Mouse (Mus musculus): Measurements from ENCODE around the gene Cacna1f.

The Cacna1f gene

DNA sequence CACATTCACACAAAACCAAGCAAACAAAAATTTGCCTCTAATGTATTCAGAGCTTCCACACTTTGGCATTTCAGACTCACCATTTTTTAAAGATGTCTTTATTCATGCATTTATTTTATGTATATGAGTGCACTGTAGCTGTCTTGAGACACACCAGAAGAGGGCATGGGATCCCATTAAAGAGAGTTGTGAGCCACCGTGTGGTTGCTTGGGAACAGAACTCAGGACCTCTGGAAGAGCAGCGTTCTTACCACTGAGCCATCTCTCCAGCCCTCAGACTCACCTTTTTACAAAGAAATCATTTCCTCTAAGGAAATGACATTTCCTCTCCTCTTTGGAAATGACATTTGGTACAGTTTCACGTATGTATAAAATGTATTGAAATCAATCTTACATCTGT lies 72.1 kb downstream of the Cacna1f start:
- no peak for DNase-seq

DNA sequence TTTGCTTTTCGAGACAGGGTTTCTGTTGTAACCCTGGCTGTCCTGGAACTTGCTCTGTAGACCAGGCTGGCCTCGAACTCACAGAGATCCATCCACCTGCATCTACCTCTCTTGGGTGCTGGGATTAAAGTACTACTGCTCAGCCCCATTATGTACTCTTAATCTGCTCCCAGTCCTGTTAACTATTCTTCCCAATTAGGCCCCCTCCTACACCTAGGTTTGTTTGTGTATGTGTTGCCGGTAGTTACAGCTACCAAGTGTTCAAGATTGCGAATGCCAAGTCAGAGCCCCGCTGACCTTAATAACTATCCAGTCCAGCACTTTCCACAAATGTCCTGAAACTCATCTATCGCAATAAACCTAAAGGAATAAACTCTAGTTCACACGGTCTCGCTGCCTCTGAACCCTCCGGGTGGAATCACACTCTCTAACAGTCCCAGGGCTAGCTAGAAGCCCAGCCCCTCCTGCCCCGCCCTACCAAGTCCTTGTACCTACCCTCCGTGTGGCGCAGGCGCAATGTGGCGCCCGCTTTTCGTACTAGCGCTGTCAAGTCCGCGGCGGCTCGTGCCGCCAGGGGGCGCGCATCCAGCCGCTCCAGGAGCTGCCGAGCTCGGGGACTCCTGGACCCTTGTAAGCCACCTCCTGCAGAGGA lies 72.6 kb downstream of the Cacna1f start:
- DNase-seq, result peak; percentile 94

DNA sequence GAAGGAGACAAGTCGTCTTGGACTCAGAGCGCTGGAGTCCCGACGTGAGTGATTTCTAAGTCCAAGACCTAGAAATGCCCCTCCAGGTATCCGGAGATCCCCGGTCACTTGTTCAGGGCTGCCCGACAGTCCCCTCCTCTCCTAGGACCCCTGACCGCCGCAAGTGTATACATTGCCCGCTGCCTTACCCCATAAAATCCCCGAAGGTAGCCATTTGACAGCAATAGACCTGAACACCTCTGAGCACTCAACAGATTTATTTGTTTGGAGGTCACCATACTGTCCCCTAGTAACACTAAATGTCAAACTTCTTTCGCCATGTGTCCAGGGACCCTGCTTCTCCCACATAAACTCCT lies 73.2 kb downstream of the Cacna1f start:
- DNase-seq, result no peak

DNA sequence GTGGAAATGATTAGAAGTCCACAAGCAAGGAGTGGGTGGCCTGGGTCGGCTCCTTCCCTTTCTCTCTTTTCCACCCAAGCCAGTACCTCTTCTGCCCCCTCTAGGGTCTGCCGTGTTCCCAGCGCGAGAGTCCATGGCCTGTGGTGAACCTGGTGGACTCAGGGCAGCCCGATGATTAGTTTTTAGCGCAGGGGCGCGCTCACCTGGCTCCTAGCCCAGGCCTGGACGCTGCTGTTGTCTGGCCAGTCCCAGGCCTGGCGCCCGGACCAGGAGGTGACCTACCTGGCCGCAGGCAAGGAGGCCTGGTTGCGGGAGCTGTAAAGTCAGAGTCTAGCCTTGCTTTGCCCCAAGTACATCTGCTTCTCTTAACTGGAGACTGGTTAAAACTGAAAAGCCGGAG lies 74.0 kb downstream of the Cacna1f start, which contains the start of gene Magix:
TSS of gene Magix (minus strand) at position 388 of the 400 bp plus-strand sequence.
- peak; percentile 12 for DNase-seq

Measured in lung, postnatal 10 days (tissue).